Mouse (Mus musculus): Measurements from ENCODE around the gene Heatr5a.
A peak's percentile ranks its signal among the peaks of the same experiment; 100 is the strongest.

Gene Heatr5a

GRCm38 (mm10) chr12:51970352-51971069, 610 bp downstream of the Heatr5a start:
- peak in 1 of 2 experiments; percentile 12 for DNase-seq (ENCODE audit: low spot score in 2 of 2)

GRCm38 (mm10) chr12:51969876-51970275, 1.2 kb downstream of the Heatr5a start:
- no peak for DNase-seq (ENCODE audit: low spot score in 2 of 2)

GRCm38 (mm10) chr12:51969092-51969491, 2.0 kb downstream of the Heatr5a start:
- DNase-seq (ENCODE audit: low spot score in 2 of 2): no peak

- no peak for DNase-seq (ENCODE audit: low spot score in 2 of 2)
Observed at GRCm38 (mm10) chr12:51967915-51968595, 3.1 kb downstream of the Heatr5a start.

- no peak for DNase-seq (ENCODE audit: low spot score in 2 of 2)
Observed at GRCm38 (mm10) chr12:51957626-51958025, 13.5 kb downstream of the Heatr5a start.

GRCm38 (mm10) chr12:51952309-51952708, 18.8 kb downstream of the Heatr5a start:
- DNase-seq (ENCODE audit: low spot score in 2 of 2): no peak

GRCm38 (mm10) chr12:51947498-51947945, 23.6 kb downstream of the Heatr5a start:
- no peak for DNase-seq (ENCODE audit: low spot score in 2 of 2)

GRCm38 (mm10) chr12:51945331-51945730, 25.8 kb downstream of the Heatr5a start:
- no peak for DNase-seq (ENCODE audit: low spot score in 2 of 2)

- no peak for DNase-seq (ENCODE audit: low spot score in 2 of 2)
Observed at GRCm38 (mm10) chr12:51939848-51940247, 31.3 kb downstream of the Heatr5a start.

GRCm38 (mm10) chr12:51937938-51938337, 33.2 kb downstream of the Heatr5a start:
- no peak for DNase-seq (ENCODE audit: low spot score in 2 of 2)

GRCm38 (mm10) chr12:51929630-51930029, 41.5 kb downstream of the Heatr5a start:
- no peak for DNase-seq (ENCODE audit: low spot score in 2 of 2)

GRCm38 (mm10) chr12:51917191-51917590, 53.9 kb downstream of the Heatr5a start:
- no peak for DNase-seq (ENCODE audit: low spot score in 2 of 2)

GRCm38 (mm10) chr12:51914903-51915670, 56.0 kb downstream of the Heatr5a start:
- no peak for DNase-seq (ENCODE audit: low spot score in 2 of 2)

GRCm38 (mm10) chr12:51909202-51909601, 61.9 kb downstream of the Heatr5a start:
- no peak for DNase-seq (ENCODE audit: low spot score in 2 of 2)

- no peak for DNase-seq (ENCODE audit: low spot score in 2 of 2)
Observed at GRCm38 (mm10) chr12:51907543-51907942, 63.6 kb downstream of the Heatr5a start.

- no peak for DNase-seq (ENCODE audit: low spot score in 2 of 2)
Observed at GRCm38 (mm10) chr12:51900551-51900950, 70.6 kb downstream of the Heatr5a start.

- no peak for DNase-seq (ENCODE audit: low spot score in 2 of 2)
Observed at GRCm38 (mm10) chr12:51896901-51897300, 74.2 kb downstream of the Heatr5a start.

GRCm38 (mm10) chr12:51888609-51889008, 82.5 kb downstream of the Heatr5a start:
- DNase-seq (ENCODE audit: low spot score in 2 of 2): no peak

GRCm38 (mm10) chr12:51887301-51888290, 83.5 kb downstream of the Heatr5a start:
- DNase-seq (ENCODE audit: low spot score in 2 of 2): peak; percentile 51 to 54

GRCm38 (mm10) chr12:51886369-51886768, 84.8 kb downstream of the Heatr5a start:
- DNase-seq (ENCODE audit: low spot score in 2 of 2): peak; percentile 69 to 70

- no peak for DNase-seq (ENCODE audit: low spot score in 2 of 2)
Observed at GRCm38 (mm10) chr12:51884801-51885200, 86.3 kb downstream of the Heatr5a start.
